Mouse (Mus musculus): ENCODE results near the gene Gdf5. TPM values are rescaled to one million over a fixed set of nuclear protein-coding genes. Genes with fewer than 3 reads are reported as not detected.
"Not testable (repeated sequence)": the region's sequence is repeated elsewhere in the genome, so short reads cannot be mapped to it uniquely, and the experiment has no call there.

Gdf5 gene
- polyA plus RNA-seq, 1 experiment from 2014 or later, result 1.7 TPM

GRCm38 (mm10) chr2:155929531-155930442 is 15.4 kb downstream of the Gdf5 start, which contains the start of gene Uqcc1:
Gene Uqcc1, minus strand, starts transcription at chr2:155930310.
- under 1% methylated on average over 38 of the region's 38 CpGs for WGBS
- DNase-seq (ENCODE audit: low spot score) (peak; percentile 95), ATAC-seq (peak; percentile 97)
- Histone ChIP-seq H3K9me3 (ENCODE audit: low read length) (no peaks in the 10 kb centered on the region), H3K9ac (replicated peaks; ENCODE audit: low read depth) (peak within 1 kb of the TSS; percentile 30), H3K27me3 (replicated peaks; ENCODE audit: insufficient read depth, low read length) (no peaks in the 10 kb centered on the region), H3K4me3 (ENCODE audit: low read depth, low read length) (peak within 1 kb of the TSS; percentile 60), H3K36me3 (ENCODE audit: insufficient read depth, low read length) (no peaks in the 10 kb centered on the region), H3K4me1 (ENCODE audit: insufficient read depth, low read depth, low read length) (peaks cover 9% of the 10 kb centered on the region), H3K4me2 (replicated peaks; ENCODE audit: low read depth, low read length) (peak within 1 kb of the TSS; percentile 71), H3K27ac (ENCODE audit: low read length) (peak within 1 kb of the TSS; percentile 72)
- TF ChIP-seq EP300 (IDR thresholded peaks at IDR 0.05), result no peak
- no peak for TF ChIP-seq CTCF (IDR thresholded peaks at IDR 0.05)

- no peaks in the 10 kb centered on the region for H3K36me3 ChIP-seq (ENCODE audit: insufficient read depth, low read length)
- peak overlapping the region; percentile 71 for H3K4me2 ChIP-seq (replicated peaks; ENCODE audit: low read depth, low read length)
- WGBS, result 66% methylated on average over 7 of the region's 7 CpGs
- peaks cover 9% of the 10 kb centered on the region for H3K4me1 ChIP-seq (ENCODE audit: insufficient read depth, low read depth, low read length)
- ATAC-seq (no peak), DNase-seq (ENCODE audit: low spot score) (no peak)
- TF ChIP-seq EP300 (IDR thresholded peaks at IDR 0.05), result no peak
- no peak for TF ChIP-seq CTCF (IDR thresholded peaks at IDR 0.05)
- no peaks in the 10 kb centered on the region for H3K27me3 ChIP-seq (replicated peaks; ENCODE audit: insufficient read depth, low read length)
- no peak overlapping the region for H3K9ac ChIP-seq (replicated peaks; ENCODE audit: low read depth)
- H3K9me3 ChIP-seq (ENCODE audit: low read length), result no peaks in the 10 kb centered on the region
- H3K4me3 ChIP-seq (ENCODE audit: low read depth, low read length), result peak overlapping the region; percentile 60; the same call in 1 of the 2 replicates
- peak overlapping the region; percentile 72; the same call in 1 of the 2 replicates for H3K27ac ChIP-seq (ENCODE audit: low read length)
Measured at GRCm38 (mm10) chr2:155928711-155929345, 16.3 kb downstream of the Gdf5 start.

GRCm38 (mm10) chr2:155925213-155925612 is 20.0 kb downstream of the Gdf5 start:
- WGBS, result 92% methylated on average over 6 of the region's 6 CpGs
- H3K9ac ChIP-seq (replicated peaks; ENCODE audit: low read depth); H3K9me3 ChIP-seq (ENCODE audit: low read length); H3K4me1 ChIP-seq (ENCODE audit: insufficient read depth, low read depth, low read length); ATAC-seq; H3K36me3 ChIP-seq (ENCODE audit: insufficient read depth, low read length); H3K4me2 ChIP-seq (replicated peaks; ENCODE audit: low read depth, low read length); H3K27me3 ChIP-seq (replicated peaks; ENCODE audit: insufficient read depth, low read length); H3K4me3 ChIP-seq (ENCODE audit: low read depth, low read length); H3K27ac ChIP-seq (ENCODE audit: low read length); DNase-seq (ENCODE audit: low spot score): not testable (repeated sequence)

GRCm38 (mm10) chr2:155923143-155923542 is 22.0 kb downstream of the Gdf5 start:
- 92% methylated on average over 7 of the region's 7 CpGs for WGBS
- H3K36me3 ChIP-seq (ENCODE audit: insufficient read depth, low read length), result 0 out of 2 replicates have a peak, but pooled peaks cover 3% of the 10 kb centered on the region
- no peak for TF ChIP-seq CTCF (IDR thresholded peaks at IDR 0.05)
- no peak for TF ChIP-seq EP300 (IDR thresholded peaks at IDR 0.05)
- H3K4me3 ChIP-seq (ENCODE audit: low read depth, low read length), result no peak overlapping the region
- no peak overlapping the region for H3K27ac ChIP-seq (ENCODE audit: low read length)
- no peaks in the 10 kb centered on the region for H3K27me3 ChIP-seq (replicated peaks; ENCODE audit: insufficient read depth, low read length)
- no peak for ATAC-seq
- H3K4me2 ChIP-seq (replicated peaks; ENCODE audit: low read depth, low read length), result no peak overlapping the region
- no peaks in the 10 kb centered on the region for H3K9me3 ChIP-seq (ENCODE audit: low read length)
- no peak overlapping the region for H3K9ac ChIP-seq (replicated peaks; ENCODE audit: low read depth)
- no peak for DNase-seq (ENCODE audit: low spot score)
- H3K4me1 ChIP-seq (ENCODE audit: insufficient read depth, low read depth, low read length), result no peaks in the 10 kb centered on the region

- H3K27ac ChIP-seq (ENCODE audit: low read length), result no peak overlapping the region
- H3K9ac ChIP-seq (replicated peaks; ENCODE audit: low read depth), result no peak overlapping the region
- no peaks in the 10 kb centered on the region for H3K4me1 ChIP-seq (ENCODE audit: insufficient read depth, low read depth, low read length)
- peaks cover 9% of the 10 kb centered on the region for H3K36me3 ChIP-seq (ENCODE audit: insufficient read depth, low read length)
- no peak for TF ChIP-seq CTCF (IDR thresholded peaks at IDR 0.05)
- TF ChIP-seq EP300 (IDR thresholded peaks at IDR 0.05), result no peak
- H3K4me3 ChIP-seq (ENCODE audit: low read depth, low read length), result no peak overlapping the region
- no peak for DNase-seq (ENCODE audit: low spot score)
- no peaks in the 10 kb centered on the region for H3K27me3 ChIP-seq (replicated peaks; ENCODE audit: insufficient read depth, low read length)
- no peak overlapping the region for H3K4me2 ChIP-seq (replicated peaks; ENCODE audit: low read depth, low read length)
- H3K9me3 ChIP-seq (ENCODE audit: low read length), result no peaks in the 10 kb centered on the region
- WGBS, result 79% methylated on average over 6 of the region's 6 CpGs
- ATAC-seq, result no peak
Measured at GRCm38 (mm10) chr2:155914684-155915083, 30.5 kb downstream of the Gdf5 start.

GRCm38 (mm10) chr2:155903632-155904008 is 41.5 kb downstream of the Gdf5 start:
- Histone ChIP-seq H3K27ac (ENCODE audit: low read length) (no peak overlapping the region), H3K4me2 (replicated peaks; ENCODE audit: low read depth, low read length) (no peak overlapping the region), H3K4me3 (ENCODE audit: low read depth, low read length) (no peak overlapping the region), H3K27me3 (replicated peaks; ENCODE audit: insufficient read depth, low read length) (no peaks in the 10 kb centered on the region), H3K9me3 (ENCODE audit: low read length) (no peaks in the 10 kb centered on the region), H3K36me3 (ENCODE audit: insufficient read depth, low read length) (no peaks in the 10 kb centered on the region; the same call in 1 of the 2 replicates), H3K4me1 (ENCODE audit: insufficient read depth, low read depth, low read length) (no peaks in the 10 kb centered on the region), H3K9ac (replicated peaks; ENCODE audit: low read depth) (no peak overlapping the region)
- no peak for DNase-seq (ENCODE audit: low spot score)
- 88% methylated on average over 6 of the region's 6 CpGs for WGBS
- TF ChIP-seq EP300 (IDR thresholded peaks at IDR 0.05), result no peak
- TF ChIP-seq CTCF (IDR thresholded peaks at IDR 0.05), result no peak
- ATAC-seq, result no peak

Measured in lung, postnatal 0 days (tissue).